Mouse (Mus musculus) MEL (cell line): ENCODE measurements around the gene Tmed6. TPM values are rescaled to one million over a fixed set of nuclear protein-coding genes. Genes with fewer than 3 reads are reported as not detected.
"Not testable (repeated sequence)": the region's sequence is repeated elsewhere in the genome, so short reads cannot be mapped to it uniquely, and the experiment has no call there.

ENCODE experiments used
- DNase-seq: peaks from one replicate; pipeline ENCODE4 v3.0.0; 2011; ENCODE audit warnings: low read depth, low spot score
- H3K27ac ChIP-seq: 2 replicates; pipeline ENCODE4 v1.5.1; 2012; ENCODE audit warnings: low read depth, mild to moderate bottlenecking, control low read depth, low read length, moderate library complexity; ENCODE audit not compliant: control insufficient read depth
- H3K27me3 ChIP-seq, 2 experiments: fragments of 150-350 bp in 1 of 2; sonication (generic) in 1 of 2; 2 replicates each; pipeline ENCODE4 v1.6.1; 2012; ENCODE audit warnings: low read length in 2 of 2, mild to moderate bottlenecking in 2 of 2, improper control_type of control experiment in 1 of 2, moderate library complexity in 1 of 2; ENCODE audit not compliant: insufficient read depth in 2 of 2, control insufficient read depth in 1 of 2
- H3K36me3 ChIP-seq, 2 experiments: 2 replicates each; pipeline ENCODE4 v1.6.1; 2012 to 2014; ENCODE audit warnings: low read length in 2 of 2, improper control_type of control experiment in 1 of 2, inconsistent platforms in 1 of 2, mild to moderate bottlenecking in 1 of 2; ENCODE audit not compliant: insufficient read depth in 2 of 2, control insufficient read depth in 1 of 2
- H3K4me1 ChIP-seq, 2 experiments: fragments of 150-350 bp in 1 of 2; sonication (generic) in 1 of 2; 2 replicates each; pipeline ENCODE4 v1.6.1; 2012; ENCODE audit warnings: low read length in 2 of 2, improper control_type of control experiment in 1 of 2, mild to moderate bottlenecking in 1 of 2; ENCODE audit not compliant: insufficient read depth in 2 of 2, control insufficient read depth in 1 of 2
- H3K4me3 ChIP-seq, 2 experiments: fragments of 150-350 bp in 1 of 2; sonication (generic) in 1 of 2; 2 replicates each; pipeline ENCODE4 v1.5.1; 2012; ENCODE audit warnings: low read depth in 2 of 2, low read length in 2 of 2, mild to moderate bottlenecking in 2 of 2, moderate library complexity in 2 of 2, control low read depth in 1 of 2, improper control_type of control experiment in 1 of 2; ENCODE audit not compliant: control insufficient read depth in 1 of 2, insufficient read depth in 1 of 2
- H3K79me2 ChIP-seq: 2 replicates; pipeline ENCODE4 v1.6.1; 2012; ENCODE audit warnings: mild to moderate bottlenecking, low read length, moderate library complexity; ENCODE audit not compliant: control insufficient read depth, poor library complexity, insufficient read depth
- H3K9ac ChIP-seq: 2 replicates; pipeline ENCODE4 v1.6.1; 2012; ENCODE audit warnings: low read depth, mild to moderate bottlenecking, control low read depth, low read length, moderate library complexity; ENCODE audit not compliant: control insufficient read depth, poor library complexity, severe bottlenecking
- H3K9me3 ChIP-seq: fragments of 150-350 bp; sonication (generic); replicated peaks from 2 replicates; pipeline ENCODE4 v1.6.1; 2012; ENCODE audit warnings: mild to moderate bottlenecking, low read length, improper control_type of control experiment, moderate library complexity; ENCODE audit not compliant: insufficient read depth
- CHD1 ChIP-seq: IDR thresholded peaks from 2 replicates; pipeline ENCODE4 v1.6.1; 2012; ENCODE audit warnings: low read depth, mild to moderate bottlenecking, inconsistent platforms, low read length, improper control_type of control experiment
- CHD2 ChIP-seq: IDR thresholded peaks from 2 replicates; pipeline ENCODE4 v1.6.1; 2011; ENCODE audit warnings: low read length, improper control_type of control experiment
- E2F4 ChIP-seq: IDR thresholded peaks from 2 replicates; pipeline ENCODE4 v1.6.1; 2011; ENCODE audit warnings: low read depth, low read length, improper control_type of control experiment, borderline replicate concordance
- ELF1 ChIP-seq: IDR thresholded peaks from 2 replicates; pipeline ENCODE4 v1.6.1; 2014; ENCODE audit warnings: low read depth, mild to moderate bottlenecking, inconsistent platforms, low read length, improper control_type of control experiment, moderate library complexity
- EP300 ChIP-seq, 2 experiments: IDR thresholded peaks; 2 replicates each; pipeline ENCODE4 v1.6.1; 2011; ENCODE audit warnings: improper control_type of control experiment in 2 of 2, low read length in 2 of 2, low read depth in 1 of 2, mild to moderate bottlenecking in 1 of 2
- GATA1 ChIP-seq: IDR thresholded peaks from 2 replicates; pipeline ENCODE4 v1.6.1; 2011; ENCODE audit warnings: low read depth, low read length, improper control_type of control experiment
- JUND ChIP-seq: IDR thresholded peaks from 2 replicates; pipeline ENCODE4 v1.6.1; 2011; ENCODE audit warnings: low read depth, mild to moderate bottlenecking, improper control_type of control experiment, low read length
- MAFK ChIP-seq: IDR thresholded peaks from 2 replicates; pipeline ENCODE4 v1.6.1; 2011; ENCODE audit warnings: low read depth, mild to moderate bottlenecking, low read length, improper control_type of control experiment, borderline replicate concordance
- MAX ChIP-seq: IDR thresholded peaks from 2 replicates; pipeline ENCODE4 v1.6.1; 2011; ENCODE audit warnings: low read length, improper control_type of control experiment
- MAZ ChIP-seq: IDR thresholded peaks from 2 replicates; pipeline ENCODE4 v1.6.1; 2012; ENCODE audit warnings: low read depth, mild to moderate bottlenecking, inconsistent platforms, low read length, improper control_type of control experiment
- MXI1 ChIP-seq: IDR thresholded peaks from 2 replicates; pipeline ENCODE4 v1.6.1; 2011; ENCODE audit warnings: mild to moderate bottlenecking, low read depth, low read length, improper control_type of control experiment
- MYB ChIP-seq: IDR thresholded peaks from 2 replicates; pipeline ENCODE4 v1.6.1; 2011; ENCODE audit warnings: mild to moderate bottlenecking, low read depth, low read length, improper control_type of control experiment
- NELFE ChIP-seq: IDR thresholded peaks from 2 replicates; pipeline ENCODE4 v1.6.1; 2011; ENCODE audit warnings: low read depth, low read length, improper control_type of control experiment
- POLR2A ChIP-seq, 2 experiments: IDR thresholded peaks; 2 replicates each; pipeline ENCODE4 v1.6.1; 2011 to 2012; ENCODE audit warnings: low read length in 2 of 2, mild to moderate bottlenecking in 2 of 2, control low read depth in 1 of 2, improper control_type of control experiment in 1 of 2, low read depth in 1 of 2, moderate library complexity in 1 of 2; ENCODE audit not compliant: control insufficient read depth in 1 of 2, insufficient read depth in 1 of 2, poor library complexity in 1 of 2
- POLR2AphosphoS2 ChIP-seq: IDR thresholded peaks from 2 replicates; pipeline ENCODE4 v1.6.1; 2011; ENCODE audit warnings: low read length, improper control_type of control experiment
- POLR2AphosphoS5 ChIP-seq: IDR thresholded peaks from 2 replicates; pipeline ENCODE4 v1.6.1; 2012; ENCODE audit warnings: low read depth, borderline replicate concordance, mild to moderate bottlenecking, inconsistent platforms, low read length, moderate library complexity, mixed read lengths
- SIN3A ChIP-seq: IDR thresholded peaks from 2 replicates; pipeline ENCODE4 v1.6.1; 2012; ENCODE audit warnings: low read length, improper control_type of control experiment, inconsistent platforms
- SMC3 ChIP-seq: IDR thresholded peaks from 2 replicates; pipeline ENCODE4 v1.6.1; 2011; ENCODE audit warnings: low read depth, low read length, improper control_type of control experiment
- TBP ChIP-seq: IDR thresholded peaks from 2 replicates; pipeline ENCODE4 v1.8.0; 2011; ENCODE audit warnings: low read depth, low read length, improper control_type of control experiment
- TCF12 ChIP-seq: IDR thresholded peaks from 2 replicates; pipeline ENCODE4 v1.6.1; 2014; ENCODE audit warnings: low read depth, mild to moderate bottlenecking, inconsistent platforms, low read length, improper control_type of control experiment, moderate library complexity
- ZC3H11A ChIP-seq: IDR thresholded peaks from 2 replicates; pipeline ENCODE4 v1.6.1; 2012; ENCODE audit warnings: low read depth, mild to moderate bottlenecking, inconsistent platforms, low read length, improper control_type of control experiment
- ZKSCAN1 ChIP-seq: IDR thresholded peaks from 2 replicates; pipeline ENCODE4 v1.6.1; 2012; ENCODE audit warnings: low read depth, mild to moderate bottlenecking, inconsistent platforms, low read length, improper control_type of control experiment, moderate library complexity
- ZMIZ1 ChIP-seq: IDR thresholded peaks from 2 replicates; pipeline ENCODE4 v1.6.1; 2012; ENCODE audit warnings: low read depth, mild to moderate bottlenecking, inconsistent platforms, low read length, improper control_type of control experiment, moderate library complexity
- polyA plus RNA-seq, 2 experiments: library from polyadenylated mRNA; stranded (reverse) in 1 of 2; unstranded in 1 of 2; fragments of >175 nt in 1 of 2; fragments of >200 nt in 1 of 2; gene quantifications; 2 replicates each; pipeline versions ENCODE4 v1.2.1 to v1.2.4; 2012; ENCODE audit warnings: low replicate concordance in 2 of 2, low read depth in 1 of 2; ENCODE audit not compliant: insufficient read length in 2 of 2, insufficient read depth in 1 of 2, missing spikeins in 1 of 2
- total RNA-seq: library from RNA; depleted of rRNA; stranded (reverse); fragments of 300-350 nt; gene quantifications from 2 replicates; pipeline ENCODE4 v1.2.3, GENCODE M21; 2012

The Tmed6 gene
- total and polyA plus RNA-seq, 3 experiments, result not detected

DNA sequence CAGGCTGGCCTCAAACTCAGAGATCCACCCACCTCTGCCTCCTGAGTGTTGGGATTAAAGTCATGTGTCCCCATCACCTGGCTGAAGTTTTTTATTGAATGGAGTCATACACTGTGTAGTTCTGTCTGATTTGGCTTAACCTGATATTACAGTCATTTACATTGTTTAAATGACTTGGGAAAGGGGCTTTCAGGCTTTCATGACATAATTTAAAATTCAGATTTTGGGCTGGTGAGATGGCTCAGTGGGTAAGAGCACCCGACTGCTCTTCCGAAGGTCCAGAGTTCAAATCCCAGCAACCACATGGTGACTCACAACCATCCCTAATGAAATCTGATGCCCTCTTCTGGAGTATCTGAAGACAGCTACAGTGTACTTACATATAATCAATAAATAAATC is 31.8 kb downstream of the Tmed6 start:
- H3K27me3 ChIP-seq, H3K9me3 ChIP-seq, H3K27ac ChIP-seq, H3K4me3 ChIP-seq, DNase-seq, H3K9ac ChIP-seq: not testable (repeated sequence)
- H3K79me2 ChIP-seq, result peaks cover 14% of the 10 kb centered on the region
- TF ChIP-seq TBP, result peak; percentile 68; the same call in 1 of the 2 replicates
- peaks cover 1 to 22% of the 10 kb centered on the region in 2 experiments; a peak in 3 of 4 replicates for H3K36me3 ChIP-seq
- H3K4me1 ChIP-seq, result peaks cover 0 to 20% of the 10 kb centered on the region in 2 experiments; a peak in 3 of 4 replicates

DNA sequence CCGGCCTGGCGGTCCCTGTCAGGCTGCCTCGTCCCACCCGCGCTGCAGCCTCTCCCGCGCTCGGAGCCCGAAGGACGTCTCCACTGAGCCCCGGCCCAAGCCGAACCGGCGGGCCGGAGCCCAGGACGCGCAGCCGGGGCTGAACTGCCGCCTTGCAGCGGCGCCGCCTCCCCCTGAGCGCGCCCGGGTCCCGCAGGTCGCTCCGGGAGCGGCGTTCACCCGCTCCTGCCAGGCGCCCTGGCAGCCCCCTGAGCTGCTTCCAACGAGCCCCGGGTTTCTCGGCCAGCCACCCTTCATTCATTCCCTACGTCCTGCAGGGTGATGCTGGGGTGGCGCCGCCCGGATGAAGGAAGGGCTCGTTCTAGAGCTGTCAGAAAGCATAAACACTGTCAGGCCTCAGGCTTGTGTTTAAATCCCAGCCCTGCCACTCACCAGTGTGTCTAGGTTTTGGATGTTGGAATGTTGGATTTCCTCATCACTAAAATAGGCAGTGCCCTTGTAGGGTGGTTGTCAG is 33.8 kb downstream of the Tmed6 start:
- Histone ChIP-seq H3K27ac (peak overlapping the region; percentile 85), H3K9me3 (no peaks in the 10 kb centered on the region), H3K4me1 (peaks cover 0 to 20% of the 10 kb centered on the region in 2 experiments; a peak in 3 of 4 replicates), H3K36me3 (peaks cover 0 to 22% of the 10 kb centered on the region in 2 experiments; a peak in 2 of 4 replicates), H3K9ac (peak overlapping the region; percentile 100), H3K79me2 (peaks cover 14% of the 10 kb centered on the region), H3K27me3 (no peaks in the 10 kb centered on the region), H3K4me3 (peak overlapping the region; percentile 92 to 99)
- peak; percentile 56 for DNase-seq
- TF ChIP-seq MXI1 (peak; percentile 42), JUND (no peak), ELF1 (no peak), E2F4 (no peak), SIN3A (peak; percentile 59), POLR2AphosphoS2 (no peak), ZKSCAN1 (no peak), SMC3 (no peak), ZMIZ1 (no peak), EP300 (IDR thresholded peaks at IDR 0.05; ENCODE audit: low read depth in 1 of 2, low read length in 2 of 2) (no peak)

DNA sequence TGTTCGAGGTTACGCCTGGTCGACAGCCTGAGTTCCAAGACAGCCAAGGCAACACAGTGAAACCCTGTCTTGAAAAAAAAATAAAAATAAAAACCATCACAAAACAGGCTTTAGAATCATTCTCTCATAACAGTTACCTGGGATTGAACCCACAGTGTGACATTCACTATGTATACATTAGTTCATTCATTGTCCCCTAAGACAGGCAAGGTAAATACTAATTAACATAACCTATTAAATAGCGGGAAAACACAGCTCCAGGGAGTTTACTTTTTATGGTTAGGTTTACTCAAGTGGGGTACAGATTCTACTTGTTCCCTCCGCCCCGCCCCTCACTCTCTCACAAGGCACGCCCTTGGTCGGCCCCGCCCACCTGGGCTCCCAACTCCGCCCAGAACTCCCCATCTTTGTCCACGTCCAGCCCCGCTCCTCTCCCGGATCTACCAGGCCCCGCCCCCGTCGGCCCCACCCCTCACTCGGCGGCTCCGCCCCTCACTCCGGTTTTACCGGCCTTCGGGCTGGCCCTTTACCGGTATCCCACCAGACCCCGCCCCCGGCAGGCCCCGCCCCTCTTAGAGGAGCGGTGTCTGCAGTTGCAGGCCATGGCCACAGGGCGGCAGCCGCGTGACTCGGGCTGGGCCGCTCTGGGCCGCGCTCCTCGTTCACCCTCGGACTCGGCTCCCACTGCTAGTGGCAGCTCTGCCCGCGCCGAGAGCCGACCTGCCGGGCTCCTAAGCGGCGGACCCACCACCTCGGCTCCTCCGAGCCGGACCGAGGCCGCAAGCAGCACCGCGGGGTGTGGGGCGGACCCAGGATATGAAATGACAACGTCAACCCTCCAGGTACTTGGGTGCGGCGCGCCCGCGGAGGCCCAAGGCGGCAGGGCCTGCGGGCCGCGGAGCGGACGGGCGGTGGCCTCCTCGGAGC is 34.5 kb downstream of the Tmed6 start, which contains the start of gene Vps4a:
Gene Vps4a, plus strand, starts transcription at position 573 of the 927 bp plus-strand sequence.
- DNase-seq, result peak; percentile 94
- TF ChIP-seq MAFK (no peak), ZMIZ1 (peak; percentile 68; the same call in 1 of the 2 replicates), ZKSCAN1 (no peak), TCF12 (peak; percentile 74), ZC3H11A (peak; percentile 7; the same call in 1 of the 2 replicates), CHD1 (no peak), POLR2A (IDR thresholded peaks at IDR 0.05; ENCODE audit: control insufficient read depth in 1 of 2, insufficient read depth in 1 of 2, low read depth in 1 of 2, low read length in 2 of 2, poor library complexity in 1 of 2) (peak; percentile 78 to 96; a peak in 3 of 4 replicates), NELFE (peak; percentile 74), MYB (no peak), GATA1 (no peak), TBP (peak; percentile 53; the same call in 1 of the 2 replicates), MAZ (peak; percentile 61; the same call in 1 of the 2 replicates), POLR2AphosphoS5 (no peak), MAX (0 out of 2 replicates have a peak, but pooled peaks have one; percentile 12), MXI1 (peak; percentile 34), CHD2 (no peak), ELF1 (0 out of 2 replicates have a peak, but pooled peaks have one; percentile 28)

More for the DNA sequence above, 34.5 kb downstream of the Tmed6 start, which contains the start of gene Vps4a:
- peaks cover 14% of the 10 kb centered on the region for H3K79me2 ChIP-seq
- no peaks in the 10 kb centered on the region for H3K9me3 ChIP-seq
- H3K4me1 ChIP-seq, result peaks cover 0 to 20% of the 10 kb centered on the region in 2 experiments; a peak in 3 of 4 replicates
- peak within 1 kb of the TSS; percentile 92 to 99 for H3K4me3 ChIP-seq
- no peaks in the 10 kb centered on the region for H3K27me3 ChIP-seq
- peak within 1 kb of the TSS; percentile 85 for H3K27ac ChIP-seq
- H3K9ac ChIP-seq, result peak within 1 kb of the TSS; percentile 100
- peaks cover 0 to 22% of the 10 kb centered on the region in 2 experiments; a peak in 2 of 4 replicates for H3K36me3 ChIP-seq
